Mouse (Mus musculus) olfactory bulb, adult 2 months (tissue): Measurements from ENCODE around the gene Nomo1.

Source experiments
- CTCF ChIP-seq: fragments of 200-500 bp; IDR thresholded peaks from 2 replicates; pipeline ENCODE4 v1.5.1; 2012; ENCODE audit warnings: low read depth, mild to moderate bottlenecking, low read length, moderate library complexity; ENCODE audit not compliant: insufficient read depth
- POLR2A ChIP-seq: fragments of 200-500 bp; IDR thresholded peaks from 2 replicates; pipeline ENCODE4 v1.6.1; 2012; ENCODE audit warnings: mild to moderate bottlenecking, low read depth, low read length, moderate library complexity; ENCODE audit not compliant: insufficient read depth

- TF ChIP-seq POLR2A (no peak), CTCF (no peak)
Measured at GRCm38 (mm10) chr7:46002748-46003147, 30.8 kb upstream of the Nomo1 start.
